Mouse (Mus musculus): Measurements from ENCODE around the gene Aqr.

GRCm38 (mm10) chr2:114100834-114101233 is 86.0 kb downstream of the Aqr start:
- TF ChIP-seq CTCF (IDR thresholded peaks at IDR 0.05; ENCODE audit: borderline replicate concordance, extremely low read depth, insufficient read depth, insufficient read length) (no peak), POLR2A (IDR thresholded peaks at IDR 0.05; ENCODE audit: borderline replicate concordance, extremely low read depth, insufficient read depth, insufficient read length, poor library complexity, severe bottlenecking) (no peak)

All from brain, embryonic 14.5 days (tissue).